Mouse (Mus musculus) thymus, adult 2 months (tissue): ENCODE measurements around the gene Gm13694. TPM values are rescaled to one million over a fixed set of nuclear protein-coding genes. Genes with fewer than 3 reads are reported as not detected.
A peak's percentile ranks its signal among the peaks of the same experiment; 100 is the strongest.

Experiments
- DNase-seq: peaks from one replicate; pipeline ENCODE4 v3.0.0; 2021
- H3K27ac ChIP-seq: fragments of 200-500 bp; 2 replicates; pipeline ENCODE4 v1.5.1; 2012; ENCODE audit warnings: low read length, control low read depth; ENCODE audit not compliant: control insufficient read depth, insufficient read depth
- H3K27me3 ChIP-seq: fragments of 200-500 bp; 2 replicates; pipeline ENCODE4 v1.6.1; 2012; ENCODE audit warnings: mild to moderate bottlenecking, low read length, moderate library complexity, mixed read lengths; ENCODE audit not compliant: control insufficient read depth, insufficient read depth
- H3K36me3 ChIP-seq: fragments of 200-500 bp; 2 replicates; pipeline ENCODE4 v1.6.1; 2012; ENCODE audit warnings: mild to moderate bottlenecking, low read length, moderate library complexity; ENCODE audit not compliant: control insufficient read depth, insufficient read depth
- H3K4me1 ChIP-seq: fragments of 200-500 bp; replicated peaks from 2 replicates; pipeline ENCODE4 v1.6.1; 2012; ENCODE audit warnings: low read length; ENCODE audit not compliant: control insufficient read depth, insufficient read depth
- H3K4me3 ChIP-seq: fragments of 200-500 bp; 2 replicates; pipeline ENCODE4 v1.5.1; 2012; ENCODE audit warnings: mild to moderate bottlenecking, low read length, control low read depth, moderate library complexity; ENCODE audit not compliant: control insufficient read depth, insufficient read depth
- CTCF ChIP-seq: fragments of 200-500 bp; IDR thresholded peaks from 2 replicates; pipeline ENCODE4 v1.5.1; 2012; ENCODE audit warnings: mild to moderate bottlenecking, control low read depth, low read length, moderate library complexity, borderline replicate concordance; ENCODE audit not compliant: control insufficient read depth, poor library complexity, insufficient read depth; ENCODE audit errors: extremely low read depth
- POLR2A ChIP-seq: fragments of 200-500 bp; IDR thresholded peaks from 2 replicates; pipeline ENCODE4 v1.6.1; 2012; ENCODE audit warnings: mild to moderate bottlenecking, low read length, control low read depth, moderate library complexity; ENCODE audit not compliant: control insufficient read depth, poor library complexity, insufficient read depth; ENCODE audit errors: extremely low read depth
- WGBS: fragments of 180-500 bp; shearing (Covaris S2); methylation state at CpG from one replicate; pipeline ENCODE4 v1.1.7; 2018; 5-methylcytosine and 5-hydroxymethylcytosine counted together
- polyA plus RNA-seq: library from polyadenylated mRNA; depleted of rRNA; stranded (reverse); fragments of >200 nt; gene quantifications from 2 replicates; pipeline ENCODE4 v1.2.3, GENCODE M21; 2012; rRNA removed

Gene Gm13694
- polyA plus RNA-seq, 1 experiment: not detected

DNA sequence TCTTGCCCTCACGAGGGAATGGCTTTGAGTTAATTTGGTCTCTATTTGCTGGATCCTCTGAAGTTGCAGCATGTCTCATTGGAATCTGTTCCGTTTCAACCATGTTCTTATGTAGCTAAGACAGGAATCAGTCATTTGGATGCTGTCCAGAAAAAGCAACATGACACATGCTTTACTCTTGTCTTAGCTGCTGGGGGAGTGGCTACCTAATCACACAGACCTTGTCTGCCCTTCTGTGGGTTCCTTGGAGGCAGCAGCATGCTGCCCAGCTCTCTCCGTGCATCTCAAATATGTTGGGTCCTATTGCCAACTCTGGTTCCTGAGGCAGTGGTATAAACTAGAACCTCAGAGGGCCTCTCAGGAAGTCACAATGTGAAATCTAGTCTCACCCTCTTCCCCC, 39.6 kb downstream of the Gm13694 start:
- peaks cover 14% of the 10 kb centered on the region for H3K4me1 ChIP-seq
- DNase-seq: no peak
- no peaks in the 10 kb centered on the region for H3K27me3 ChIP-seq
- H3K27ac ChIP-seq: no peak overlapping the region
- TF ChIP-seq POLR2A: no peak
- TF ChIP-seq CTCF: no peak
- WGBS: 65% methylated on average over 3 of the region's 3 CpGs
- no peaks in the 10 kb centered on the region for H3K36me3 ChIP-seq
- H3K4me3 ChIP-seq: no peak overlapping the region

DNA sequence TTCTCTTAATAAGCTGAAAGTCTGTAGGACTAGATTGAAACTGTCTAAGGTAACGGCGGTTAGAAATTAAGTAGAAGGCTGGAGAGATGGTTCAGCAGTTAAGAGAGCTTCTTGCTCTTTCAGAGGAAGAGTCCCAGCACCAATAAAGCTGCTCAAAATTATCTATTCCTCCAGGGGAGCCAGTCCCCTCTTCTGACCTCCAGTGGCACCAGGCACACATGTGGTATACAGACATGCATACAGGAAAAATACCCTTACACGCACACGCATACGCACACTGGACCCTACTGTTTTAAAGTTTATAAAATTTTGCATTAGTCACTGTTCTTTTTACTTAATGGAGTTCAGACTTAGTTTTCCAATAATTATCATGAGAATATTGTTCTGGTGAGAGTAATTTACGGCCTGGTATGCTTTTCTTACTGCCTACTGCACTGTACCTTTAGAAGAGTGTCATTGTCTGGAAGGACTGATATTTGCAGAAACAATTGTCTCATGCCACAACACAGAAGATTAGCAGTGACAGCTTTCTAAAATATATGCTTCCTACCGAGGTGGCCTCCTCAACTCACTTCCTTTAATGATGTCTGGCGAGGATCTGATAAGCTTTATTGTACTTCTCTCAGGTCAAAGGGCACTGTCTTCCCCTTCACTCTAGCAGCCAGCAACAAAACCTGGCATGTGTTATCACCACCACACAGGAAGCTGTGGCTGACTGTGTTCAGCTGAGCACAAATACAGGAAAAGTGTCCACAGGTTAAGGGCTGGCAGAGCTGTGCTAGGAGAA, 41.0 kb downstream of the Gm13694 start:
- Histone ChIP-seq H3K27me3 (no peaks in the 10 kb centered on the region), H3K36me3 (no peaks in the 10 kb centered on the region), H3K27ac (no peak overlapping the region), H3K4me3 (no peak overlapping the region), H3K4me1 (peaks cover 14% of the 10 kb centered on the region)
- DNase-seq: peak; percentile 23
- WGBS: 39% methylated on average over 8 of the region's 8 CpGs
- TF ChIP-seq POLR2A: no peak
- TF ChIP-seq CTCF: no peak

DNA sequence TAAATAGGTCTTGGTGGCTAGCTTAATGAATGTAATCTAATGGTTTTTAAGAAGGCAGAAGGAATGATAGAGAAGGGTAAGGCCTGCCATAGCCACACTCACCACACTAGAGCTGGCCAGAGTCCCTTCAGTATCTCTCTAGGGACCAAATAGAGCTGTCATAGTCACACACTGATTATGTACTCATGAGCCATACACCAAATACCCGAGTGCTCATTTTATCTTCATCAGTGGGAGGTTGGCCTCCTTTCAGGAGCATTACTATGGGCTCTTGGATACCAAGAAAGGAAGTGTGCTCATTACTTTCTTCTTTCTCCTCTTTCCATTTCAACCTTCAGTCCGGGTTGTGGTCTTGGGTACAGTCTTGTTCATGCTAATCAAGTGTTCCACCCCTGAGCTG, 43.2 kb downstream of the Gm13694 start:
- H3K27me3 ChIP-seq: no peaks in the 10 kb centered on the region
- TF ChIP-seq POLR2A (no peak), CTCF (no peak)
- no peak for DNase-seq
- peaks cover 14% of the 10 kb centered on the region for H3K4me1 ChIP-seq
- H3K27ac ChIP-seq: no peak overlapping the region
- no peaks in the 10 kb centered on the region for H3K36me3 ChIP-seq
- WGBS: 80% methylated on average over 2 of the region's 2 CpGs
- H3K4me3 ChIP-seq: no peak overlapping the region

DNA sequence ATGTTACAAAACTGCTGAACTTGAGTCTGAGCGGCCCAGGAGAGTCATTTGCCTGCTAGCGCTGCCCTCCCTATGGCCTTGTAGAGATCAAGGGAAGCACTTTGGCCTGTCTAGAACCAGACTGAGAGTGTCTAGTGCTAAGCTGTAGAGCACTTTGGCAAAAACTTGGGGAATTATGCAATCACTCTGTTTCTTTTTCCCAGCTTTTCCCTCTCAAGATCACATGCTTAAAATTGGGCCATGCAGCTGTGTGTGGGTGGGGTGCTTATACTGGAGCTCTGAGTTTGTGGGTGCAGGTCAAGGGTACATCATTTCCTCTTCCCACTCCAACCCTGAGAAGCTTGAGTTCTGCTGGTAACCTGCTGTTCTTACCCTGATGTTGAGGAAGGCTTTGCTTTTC, 44.2 kb downstream of the Gm13694 start:
- Histone ChIP-seq H3K27ac (peak overlapping the region; percentile 52), H3K36me3 (no peaks in the 10 kb centered on the region), H3K27me3 (no peaks in the 10 kb centered on the region), H3K4me3 (no peak overlapping the region), H3K4me1 (peaks cover 14% of the 10 kb centered on the region)
- peak; percentile 28 for DNase-seq
- no peak for TF ChIP-seq CTCF
- no peak for TF ChIP-seq POLR2A
- 73% methylated on average over 2 of the region's 2 CpGs for WGBS

DNA sequence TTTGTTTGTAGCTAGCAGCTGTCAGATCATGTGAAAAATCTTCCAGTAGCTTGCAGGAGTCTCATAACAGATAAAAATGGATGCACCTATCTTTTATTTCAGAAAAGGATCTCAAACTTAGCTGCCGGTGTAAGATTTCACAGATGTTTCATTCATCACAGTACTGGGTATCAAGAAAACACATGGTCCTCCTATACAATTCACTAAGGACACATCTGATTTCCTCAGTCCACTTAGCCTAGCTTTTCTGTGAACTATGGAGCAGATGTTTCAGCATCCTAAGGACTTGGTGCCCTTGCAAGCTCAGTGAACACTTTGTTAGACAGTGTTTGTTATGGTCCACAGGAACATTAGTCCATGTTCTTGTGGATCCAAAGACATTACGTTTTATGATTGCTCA, 44.6 kb downstream of the Gm13694 start:
- Histone ChIP-seq H3K27me3 (no peaks in the 10 kb centered on the region), H3K4me3 (no peak overlapping the region), H3K4me1 (peaks cover 14% of the 10 kb centered on the region), H3K27ac (peak overlapping the region; percentile 52; the same call in 1 of the 2 replicates), H3K36me3 (no peaks in the 10 kb centered on the region)
- no peak for DNase-seq
- TF ChIP-seq CTCF (no peak), POLR2A (no peak)
- 77% methylated on average over 2 of the region's 2 CpGs for WGBS

DNA sequence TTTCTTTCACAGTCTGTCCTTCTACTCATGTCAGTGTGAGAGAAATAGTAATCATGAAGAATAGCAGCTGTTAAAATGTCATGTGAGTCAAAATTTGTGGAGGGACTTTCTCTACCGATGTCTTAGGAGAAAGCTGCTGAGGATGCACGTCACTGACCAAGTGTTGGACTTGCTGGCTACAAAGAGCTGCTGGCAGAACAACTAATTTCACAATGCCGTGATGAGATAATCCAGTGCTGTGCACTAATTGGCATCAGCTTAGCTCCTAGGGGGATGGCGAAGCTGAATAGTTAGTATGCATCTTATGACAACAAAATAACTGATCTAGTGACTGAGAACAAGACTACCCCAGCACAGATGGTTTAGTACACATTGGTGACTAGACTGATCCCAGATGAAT, 46.5 kb downstream of the Gm13694 start:
- no peaks in the 10 kb centered on the region for H3K36me3 ChIP-seq
- peaks cover 8% of the 10 kb centered on the region for H3K4me1 ChIP-seq
- no peak overlapping the region for H3K4me3 ChIP-seq
- TF ChIP-seq POLR2A (no peak), CTCF (no peak)
- no peak overlapping the region for H3K27ac ChIP-seq
- no peak for DNase-seq
- H3K27me3 ChIP-seq: no peaks in the 10 kb centered on the region
- WGBS: 94% methylated on average over 4 of the region's 4 CpGs

Other genes starting within 250 kb of the Gm13694 start
- 0.14 and 0.27 TPM in 2 replicates for gene Fam171b, start 166.3 kb upstream of the Gm13694 start, polyA plus RNA-seq
- not detected in 2 replicates for gene Zswim2, start 37.7 kb upstream of the Gm13694 start, polyA plus RNA-seq
- gene Gm13698, start 23.2 kb upstream of the Gm13694 start, polyA plus RNA-seq: not detected in 2 replicates
- not detected in 2 replicates for gene Gm13693, start 17.4 kb upstream of the Gm13694 start, polyA plus RNA-seq
- not detected in 2 replicates for gene Gm13695, start 11.6 kb upstream of the Gm13694 start, polyA plus RNA-seq
- not detected in 2 replicates for gene Gm13696, start 5.8 kb upstream of the Gm13694 start, polyA plus RNA-seq
- gene Gm13697, start 5.8 kb downstream of the Gm13694 start, polyA plus RNA-seq: not detected in 2 replicates
- gene Gm13691, start 11.6 kb downstream of the Gm13694 start, polyA plus RNA-seq: not detected in 2 replicates